Mouse (Mus musculus): ENCODE data around the gene Igf2r.

GRCm38 (mm10) chr17:12725871-12726270 is 43.6 kb downstream of the Igf2r start:
- TF ChIP-seq CTCF (IDR thresholded peaks at IDR 0.05; ENCODE audit: low read depth, low read length) (no peak), TAL1 (conservative IDR thresholded peaks at IDR 0.05; ENCODE audit: low read depth, low read length) (no peak), GATA2 (IDR thresholded peaks at IDR 0.05; ENCODE audit: borderline replicate concordance, low read depth, low read length) (no peak)

All from G1E (cell line).